Mouse (Mus musculus): ENCODE results near the gene Gbx1. TPM values are rescaled to one million over a fixed set of nuclear protein-coding genes. Genes with fewer than 3 reads are reported as not detected.

Gbx1 gene
- polyA plus RNA-seq, 1 experiment from 2014 or later: 0.04 TPM

DNA sequence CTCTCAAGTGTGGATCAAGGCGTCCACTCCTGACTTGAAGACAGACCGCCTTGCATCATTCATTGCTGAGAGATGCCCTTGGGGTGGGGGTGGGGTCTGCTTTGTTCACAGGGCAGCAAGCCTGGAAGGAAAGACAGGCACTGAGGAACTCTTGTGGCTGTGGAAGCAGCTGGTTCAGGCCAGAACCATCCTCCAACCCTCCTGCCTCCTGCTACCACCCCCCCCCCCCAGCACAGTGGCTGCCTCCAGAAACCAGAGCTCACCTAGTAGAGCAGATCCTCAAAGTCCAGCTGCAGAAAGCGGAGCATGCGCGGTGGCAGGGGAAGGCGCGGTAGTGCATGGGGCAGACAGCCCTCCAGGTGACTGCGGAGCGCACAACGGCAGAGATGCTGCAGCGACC, 6.4 kb upstream of the Gbx1 start:
- 43% methylated on average over 11 of the region's 11 CpGs for WGBS (ENCODE audit: insufficient replicate concordance)

DNA sequence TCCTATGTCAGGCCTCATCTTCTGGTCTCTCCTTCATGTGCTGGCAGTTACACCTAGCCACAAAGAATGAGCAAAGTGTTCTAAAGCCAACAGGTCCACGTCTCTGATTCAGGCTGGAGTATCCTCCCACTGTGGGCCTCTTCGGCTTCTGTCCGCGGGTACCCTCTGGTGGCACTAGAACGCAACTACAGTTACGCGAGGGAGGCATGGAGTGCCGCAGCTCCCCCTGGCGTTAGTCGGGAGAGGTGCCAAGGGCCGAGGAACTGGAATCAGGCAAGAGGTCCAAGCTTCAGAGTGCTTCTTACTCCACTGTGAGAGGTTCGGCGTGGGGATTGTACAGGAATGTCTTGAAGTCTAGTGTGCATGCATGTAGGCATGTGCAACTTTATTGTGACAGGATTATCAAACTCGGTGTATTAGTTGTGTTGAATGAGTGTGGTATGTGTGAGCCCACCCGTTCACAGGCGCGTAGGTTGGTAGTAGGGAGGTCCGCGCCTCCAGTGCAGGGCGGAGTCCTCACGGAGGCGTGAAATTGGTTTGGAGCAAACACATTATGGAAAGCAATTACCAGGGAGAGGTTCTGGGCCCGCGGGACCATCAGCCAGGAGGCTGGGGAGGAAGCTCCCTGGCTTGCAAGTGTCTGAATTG, 3.2 kb upstream of the Gbx1 start:
- Histone ChIP-seq H3K36me3 (ENCODE audit: control insufficient read depth, insufficient read depth, low read length) (no peaks in the 10 kb centered on the region), H3K4me1 (ENCODE audit: control insufficient read depth, insufficient read depth, low read length) (peaks cover 8% of the 10 kb centered on the region), H3K27me3 (ENCODE audit: control insufficient read depth, insufficient read depth, low read length) (peaks cover 75% of the 10 kb centered on the region), H3K4me2 (no peak overlapping the region), H3K9ac (ENCODE audit: low read depth, low read length) (no peak overlapping the region), H3K9me3 (replicated peaks; ENCODE audit: control insufficient read depth, low read length) (no peaks in the 10 kb centered on the region), H3K4me3 (ENCODE audit: low read depth, low read length) (no peak overlapping the region), H3K27ac (ENCODE audit: low read depth, low read length) (no peak overlapping the region)
- WGBS (ENCODE audit: insufficient replicate concordance): 15% methylated on average over 24 of the region's 24 CpGs
- ATAC-seq (replicated peaks; ENCODE audit: insufficient number of reproducible peaks, low FRiP score, low TSS enrichment): no peak

More for the DNA sequence above, 6.4 kb upstream of the Gbx1 start:
- no peak for ATAC-seq (replicated peaks; ENCODE audit: insufficient number of reproducible peaks, low FRiP score, low TSS enrichment)
- no peaks in the 10 kb centered on the region for H3K4me1 ChIP-seq (ENCODE audit: control insufficient read depth, insufficient read depth, low read length)
- H3K36me3 ChIP-seq (ENCODE audit: control insufficient read depth, insufficient read depth, low read length): no peaks in the 10 kb centered on the region
- no peak overlapping the region for H3K4me2 ChIP-seq
- H3K9me3 ChIP-seq (replicated peaks; ENCODE audit: control insufficient read depth, low read length): no peaks in the 10 kb centered on the region
- H3K27ac ChIP-seq (ENCODE audit: low read depth, low read length): no peak overlapping the region
- H3K4me3 ChIP-seq (ENCODE audit: low read depth, low read length): no peak overlapping the region
- peaks cover 48% of the 10 kb centered on the region for H3K27me3 ChIP-seq (ENCODE audit: control insufficient read depth, insufficient read depth, low read length)
- no peak overlapping the region for H3K9ac ChIP-seq (ENCODE audit: low read depth, low read length)

DNA sequence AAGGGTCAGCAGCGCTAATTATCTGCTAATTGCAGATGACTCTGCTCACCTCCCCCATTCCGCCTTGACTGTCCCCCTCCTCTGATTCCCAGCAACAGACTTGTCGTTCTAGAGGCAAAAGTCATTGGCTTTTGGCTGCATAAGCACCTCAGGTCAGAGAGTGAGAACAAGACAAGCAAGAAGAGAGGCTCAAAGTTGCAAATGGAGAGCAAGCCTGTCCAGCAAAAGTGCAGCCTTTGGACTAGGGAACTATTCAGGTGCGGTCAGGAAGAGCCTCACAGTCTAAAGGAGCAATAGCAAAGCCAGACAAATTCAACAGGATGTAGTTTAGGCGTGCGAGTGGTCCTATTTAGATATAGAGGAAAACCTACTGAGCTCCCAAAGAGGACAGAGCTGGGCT, 778 bp upstream of the Gbx1 start:
- Histone ChIP-seq H3K4me3 (ENCODE audit: low read depth, low read length) (no peak overlapping the region), H3K27ac (ENCODE audit: low read depth, low read length) (no peak overlapping the region), H3K9me3 (replicated peaks; ENCODE audit: control insufficient read depth, low read length) (no peaks in the 10 kb centered on the region), H3K4me2 (no peak overlapping the region), H3K36me3 (ENCODE audit: control insufficient read depth, insufficient read depth, low read length) (no peaks in the 10 kb centered on the region), H3K9ac (ENCODE audit: low read depth, low read length) (no peak overlapping the region), H3K4me1 (ENCODE audit: control insufficient read depth, insufficient read depth, low read length) (peaks cover 8% of the 10 kb centered on the region), H3K27me3 (ENCODE audit: control insufficient read depth, insufficient read depth, low read length) (peaks cover 84% of the 10 kb centered on the region)
- no peak for ATAC-seq (replicated peaks; ENCODE audit: insufficient number of reproducible peaks, low FRiP score, low TSS enrichment)
- WGBS (ENCODE audit: insufficient replicate concordance): 17% methylated on average over 6 of the region's 6 CpGs

DNA sequence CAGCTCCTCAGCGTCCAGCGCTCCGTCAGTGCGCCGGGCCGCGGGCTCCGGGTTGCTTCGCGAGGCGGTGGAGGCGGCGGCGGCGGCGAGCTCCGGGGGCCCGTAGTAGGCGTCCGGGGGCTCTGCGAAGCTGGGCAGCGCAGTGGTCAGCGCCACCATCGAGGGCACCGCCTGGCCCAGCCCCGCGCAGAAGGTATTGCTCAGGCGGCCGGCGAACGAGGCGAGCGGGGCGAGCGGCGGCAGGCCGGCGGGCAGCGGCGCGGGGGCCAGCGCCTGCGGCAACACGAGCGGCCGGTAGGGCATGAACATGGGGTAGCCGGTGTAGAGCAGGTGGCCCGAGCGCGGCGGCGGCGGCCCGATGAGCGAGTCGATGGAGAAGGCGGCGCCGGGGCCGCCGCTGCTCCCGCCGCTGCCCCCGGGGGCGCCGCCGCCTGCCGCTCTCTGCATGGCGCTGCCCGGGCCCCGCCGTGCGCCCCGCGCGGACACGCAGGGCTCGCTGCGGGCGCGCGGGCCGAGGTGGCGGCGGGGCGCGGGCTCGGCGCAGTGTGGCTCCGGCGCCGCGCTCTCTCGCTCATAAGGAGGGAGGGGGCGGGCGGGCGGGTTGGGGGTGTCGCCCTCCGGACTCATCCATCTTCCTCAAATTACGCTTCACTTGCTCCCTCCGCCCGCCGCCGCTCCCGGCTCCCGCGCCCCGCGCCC, 663 bp downstream of the Gbx1 start:
- Histone ChIP-seq H3K27ac (ENCODE audit: low read depth, low read length) (no peak overlapping the region), H3K4me2 (peak overlapping the region; percentile 85), H3K9ac (ENCODE audit: low read depth, low read length) (no peak overlapping the region), H3K9me3 (replicated peaks; ENCODE audit: control insufficient read depth, low read length) (no peaks in the 10 kb centered on the region), H3K4me3 (ENCODE audit: low read depth, low read length) (peak overlapping the region; percentile 51), H3K36me3 (ENCODE audit: control insufficient read depth, insufficient read depth, low read length) (no peaks in the 10 kb centered on the region), H3K27me3 (ENCODE audit: control insufficient read depth, insufficient read depth, low read length) (peaks cover 86% of the 10 kb centered on the region), H3K4me1 (ENCODE audit: control insufficient read depth, insufficient read depth, low read length) (peaks cover 8% of the 10 kb centered on the region)
- under 1% methylated on average over 78 of the region's 109 CpGs for WGBS (ENCODE audit: insufficient replicate concordance)
- ATAC-seq (replicated peaks; ENCODE audit: insufficient number of reproducible peaks, low FRiP score, low TSS enrichment): no peak

DNA sequence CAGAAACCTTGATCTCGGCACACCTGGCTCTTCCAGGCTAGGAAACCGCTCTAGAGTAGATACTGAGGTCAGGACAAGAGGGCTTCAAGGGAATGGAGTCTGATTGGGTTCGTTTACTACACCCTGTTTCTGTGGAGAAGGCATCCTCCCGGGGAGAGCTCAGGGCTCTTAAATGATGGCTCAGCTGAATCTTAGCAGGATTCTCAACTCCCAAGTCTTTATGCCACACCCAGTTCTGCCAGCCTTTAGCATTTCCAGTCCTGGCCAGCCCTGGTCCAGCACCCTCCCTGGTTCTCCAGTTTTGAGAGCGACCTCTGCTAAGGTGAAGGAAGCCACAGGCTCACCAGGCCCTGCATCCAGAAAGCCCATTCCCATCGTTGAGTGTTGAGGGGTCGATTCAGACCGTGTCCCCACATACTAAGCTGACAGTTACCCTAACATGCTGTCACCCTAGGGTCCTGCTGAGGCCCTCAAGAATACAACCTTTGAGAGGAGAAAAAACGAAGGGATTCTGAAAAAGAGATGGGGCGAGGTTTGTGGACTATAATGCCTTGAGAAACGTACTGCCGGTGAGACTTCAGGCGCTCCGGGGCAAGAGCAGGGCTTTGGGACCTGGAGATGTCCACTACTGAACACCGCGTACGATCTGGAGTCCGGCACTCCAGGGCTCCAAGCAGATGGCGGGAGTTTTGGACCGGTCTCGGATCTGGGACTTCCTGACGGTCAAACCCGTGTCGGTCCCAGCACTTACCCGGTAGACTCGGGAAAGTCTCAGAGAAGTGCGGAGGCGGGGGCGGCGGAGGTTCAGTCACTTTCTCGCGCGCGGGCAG, 1.4 kb downstream of the Gbx1 start:
- no peaks in the 10 kb centered on the region for H3K36me3 ChIP-seq (ENCODE audit: control insufficient read depth, insufficient read depth, low read length)
- H3K27ac ChIP-seq (ENCODE audit: low read depth, low read length): no peak overlapping the region
- H3K4me3 ChIP-seq (ENCODE audit: low read depth, low read length): peak overlapping the region; percentile 51
- 5% methylated on average over 34 of the region's 34 CpGs for WGBS (ENCODE audit: insufficient replicate concordance)
- no peak for ATAC-seq (replicated peaks; ENCODE audit: insufficient number of reproducible peaks, low FRiP score, low TSS enrichment)
- peaks cover 81% of the 10 kb centered on the region for H3K27me3 ChIP-seq (ENCODE audit: control insufficient read depth, insufficient read depth, low read length)
- H3K9ac ChIP-seq (ENCODE audit: low read depth, low read length): no peak overlapping the region
- no peaks in the 10 kb centered on the region for H3K9me3 ChIP-seq (replicated peaks; ENCODE audit: control insufficient read depth, low read length)
- peaks cover 8% of the 10 kb centered on the region for H3K4me1 ChIP-seq (ENCODE audit: control insufficient read depth, insufficient read depth, low read length)
- H3K4me2 ChIP-seq: peak overlapping the region; percentile 85

DNA sequence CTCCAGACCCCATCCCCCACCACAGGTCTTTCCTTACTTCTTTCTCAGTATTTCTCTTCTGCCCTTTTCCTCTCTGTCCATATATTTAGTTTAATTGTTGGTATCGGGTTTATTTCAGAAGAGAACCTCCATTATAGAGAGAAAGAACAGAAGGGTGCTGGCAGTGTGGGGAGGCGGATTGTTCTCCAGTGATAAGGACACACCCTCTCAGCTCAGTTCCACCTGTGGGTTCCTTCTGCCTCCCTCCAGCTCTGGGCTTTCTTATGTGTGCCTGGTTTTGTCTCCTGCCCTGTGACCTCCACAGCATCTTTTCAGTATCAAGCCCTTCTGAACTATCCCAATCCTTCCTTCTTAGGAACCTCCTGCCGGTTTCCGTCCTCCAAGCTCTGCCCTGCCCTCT, 2.5 kb downstream of the Gbx1 start:
- 26% methylated on average over 4 of the region's 4 CpGs for WGBS (ENCODE audit: insufficient replicate concordance)
- Histone ChIP-seq H3K27ac (ENCODE audit: low read depth, low read length) (no peak overlapping the region), H3K9ac (ENCODE audit: low read depth, low read length) (no peak overlapping the region), H3K9me3 (replicated peaks; ENCODE audit: control insufficient read depth, low read length) (no peaks in the 10 kb centered on the region), H3K36me3 (ENCODE audit: control insufficient read depth, insufficient read depth, low read length) (no peaks in the 10 kb centered on the region), H3K27me3 (ENCODE audit: control insufficient read depth, insufficient read depth, low read length) (peaks cover 82% of the 10 kb centered on the region), H3K4me1 (ENCODE audit: control insufficient read depth, insufficient read depth, low read length) (peaks cover 8% of the 10 kb centered on the region), H3K4me2 (no peak overlapping the region), H3K4me3 (ENCODE audit: low read depth, low read length) (no peak overlapping the region)
- no peak for ATAC-seq (replicated peaks; ENCODE audit: insufficient number of reproducible peaks, low FRiP score, low TSS enrichment)

DNA sequence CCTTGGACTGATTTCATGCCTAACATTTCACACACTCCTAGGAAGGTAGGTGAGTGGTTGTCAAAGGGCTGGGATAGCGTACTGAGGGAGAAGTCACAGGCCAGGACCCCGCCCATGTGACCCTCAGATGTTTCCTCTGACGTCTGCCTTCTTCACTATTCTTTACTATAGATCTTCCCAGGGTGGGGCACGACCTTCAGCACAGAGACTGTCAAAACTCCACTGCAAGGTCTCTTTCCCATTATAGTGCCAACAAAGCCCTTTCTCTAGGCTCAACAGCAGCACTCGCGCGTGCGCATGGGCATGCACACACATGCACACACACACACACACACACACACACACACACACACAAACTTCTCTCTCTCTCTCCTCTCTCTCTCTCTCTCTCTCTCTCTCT, 3.2 kb downstream of the Gbx1 start:
- Histone ChIP-seq H3K4me3 (ENCODE audit: low read depth, low read length) (no peak overlapping the region), H3K27me3 (ENCODE audit: control insufficient read depth, insufficient read depth, low read length) (peaks cover 75% of the 10 kb centered on the region), H3K9ac (ENCODE audit: low read depth, low read length) (no peak overlapping the region), H3K36me3 (ENCODE audit: control insufficient read depth, insufficient read depth, low read length) (no peaks in the 10 kb centered on the region), H3K4me1 (ENCODE audit: control insufficient read depth, insufficient read depth, low read length) (peaks cover 8% of the 10 kb centered on the region), H3K4me2 (no peak overlapping the region), H3K27ac (ENCODE audit: low read depth, low read length) (no peak overlapping the region), H3K9me3 (replicated peaks; ENCODE audit: control insufficient read depth, low read length) (no peaks in the 10 kb centered on the region)
- ATAC-seq (replicated peaks; ENCODE audit: insufficient number of reproducible peaks, low FRiP score, low TSS enrichment): no peak
- WGBS (ENCODE audit: insufficient replicate concordance): 55% methylated on average over 8 of the region's 8 CpGs

DNA sequence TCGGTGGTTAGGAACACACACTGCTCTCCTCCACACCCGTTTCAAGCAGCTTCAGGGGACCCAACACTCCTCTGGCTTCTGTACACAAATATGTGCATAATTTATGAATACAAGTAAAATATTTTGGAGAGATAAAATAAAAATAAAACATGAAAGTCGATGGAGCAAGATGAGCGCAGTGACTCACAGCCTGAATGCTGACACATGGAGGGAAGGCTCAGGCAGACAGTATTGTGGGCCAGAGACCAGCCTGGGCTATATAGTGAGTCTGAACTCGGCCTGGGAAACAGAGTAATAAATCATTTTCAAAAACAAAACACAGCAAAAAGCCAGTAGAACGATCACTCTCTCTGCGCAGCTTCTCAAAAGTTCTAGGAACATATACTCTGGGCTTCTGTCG, 5.6 kb downstream of the Gbx1 start:
- WGBS (ENCODE audit: insufficient replicate concordance): 63% methylated on average over 8 of the region's 8 CpGs
- no peak for ATAC-seq (replicated peaks; ENCODE audit: insufficient number of reproducible peaks, low FRiP score, low TSS enrichment)
- Histone ChIP-seq H3K36me3 (ENCODE audit: control insufficient read depth, insufficient read depth, low read length) (no peaks in the 10 kb centered on the region), H3K9ac (ENCODE audit: low read depth, low read length) (no peak overlapping the region), H3K4me3 (ENCODE audit: low read depth, low read length) (no peak overlapping the region), H3K4me2 (no peak overlapping the region), H3K27ac (ENCODE audit: low read depth, low read length) (no peak overlapping the region), H3K9me3 (replicated peaks; ENCODE audit: control insufficient read depth, low read length) (no peaks in the 10 kb centered on the region), H3K27me3 (ENCODE audit: control insufficient read depth, insufficient read depth, low read length) (peaks cover 51% of the 10 kb centered on the region), H3K4me1 (ENCODE audit: control insufficient read depth, insufficient read depth, low read length) (peaks cover 4% of the 10 kb centered on the region; the same call in 1 of the 2 replicates)
